Mouse (Mus musculus): ENCODE results near the gene Trnau1ap.

Trnau1ap gene

DNA sequence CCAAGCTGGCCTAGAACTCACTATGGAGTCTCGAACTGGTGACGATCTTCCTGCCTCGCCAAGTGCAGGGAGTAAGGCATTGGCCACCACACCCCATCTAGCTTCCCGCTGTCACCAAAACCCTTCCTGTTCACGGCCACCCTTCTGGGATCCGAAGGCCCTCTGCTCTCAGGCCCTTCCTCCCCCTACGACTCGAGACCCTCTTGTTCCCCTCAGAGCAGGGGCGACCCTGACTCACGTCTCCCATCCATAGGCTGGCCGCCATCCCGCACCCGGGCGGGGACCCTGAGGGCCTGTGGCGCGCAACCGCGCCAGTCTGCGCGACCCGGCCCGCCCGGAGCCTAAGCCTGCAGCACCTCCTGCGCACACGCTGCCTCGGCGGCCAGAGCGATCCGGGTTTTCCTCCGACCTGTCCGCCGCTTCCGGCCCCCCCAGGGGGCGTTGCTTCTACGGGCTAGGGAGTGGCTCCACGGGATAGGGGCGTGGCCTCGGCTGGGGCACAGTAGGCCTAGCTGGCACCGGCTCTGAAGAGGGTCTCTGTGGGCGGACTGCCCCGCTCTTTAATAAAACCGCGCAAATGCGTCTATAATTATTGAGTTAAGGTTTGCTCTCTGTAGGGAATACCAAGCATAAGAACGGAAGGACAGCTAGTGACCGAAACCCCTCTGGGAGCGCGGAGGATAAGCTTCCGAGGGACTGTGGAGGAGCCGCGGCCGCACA lies at the start of gene Trnau1ap:
TSS of gene Trnau1ap (minus strand) at position 424 of the 720 bp plus-strand sequence.
- DNase-seq, result peak; percentile 95

DNA sequence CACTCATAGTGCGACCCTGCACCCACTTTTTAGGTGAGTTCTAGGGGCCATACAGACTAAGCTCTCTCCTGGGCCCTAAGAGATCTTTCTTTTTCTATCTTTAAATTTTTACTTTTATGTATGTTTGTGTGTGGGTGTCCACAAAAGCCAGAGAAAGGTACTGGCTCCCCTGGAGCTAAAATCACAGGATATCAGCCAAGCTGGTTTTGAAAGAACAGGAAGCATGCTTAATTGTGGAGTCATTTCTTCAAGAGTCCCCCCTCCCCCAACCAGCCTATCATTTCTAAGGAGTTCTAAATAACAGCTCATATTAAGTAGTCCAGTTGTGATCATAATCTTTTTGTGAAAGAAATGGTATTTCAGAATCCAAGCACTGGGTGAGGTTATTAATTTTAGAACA lies 44.5 kb upstream of the Trnau1ap start:
- no peak for DNase-seq

DNA sequence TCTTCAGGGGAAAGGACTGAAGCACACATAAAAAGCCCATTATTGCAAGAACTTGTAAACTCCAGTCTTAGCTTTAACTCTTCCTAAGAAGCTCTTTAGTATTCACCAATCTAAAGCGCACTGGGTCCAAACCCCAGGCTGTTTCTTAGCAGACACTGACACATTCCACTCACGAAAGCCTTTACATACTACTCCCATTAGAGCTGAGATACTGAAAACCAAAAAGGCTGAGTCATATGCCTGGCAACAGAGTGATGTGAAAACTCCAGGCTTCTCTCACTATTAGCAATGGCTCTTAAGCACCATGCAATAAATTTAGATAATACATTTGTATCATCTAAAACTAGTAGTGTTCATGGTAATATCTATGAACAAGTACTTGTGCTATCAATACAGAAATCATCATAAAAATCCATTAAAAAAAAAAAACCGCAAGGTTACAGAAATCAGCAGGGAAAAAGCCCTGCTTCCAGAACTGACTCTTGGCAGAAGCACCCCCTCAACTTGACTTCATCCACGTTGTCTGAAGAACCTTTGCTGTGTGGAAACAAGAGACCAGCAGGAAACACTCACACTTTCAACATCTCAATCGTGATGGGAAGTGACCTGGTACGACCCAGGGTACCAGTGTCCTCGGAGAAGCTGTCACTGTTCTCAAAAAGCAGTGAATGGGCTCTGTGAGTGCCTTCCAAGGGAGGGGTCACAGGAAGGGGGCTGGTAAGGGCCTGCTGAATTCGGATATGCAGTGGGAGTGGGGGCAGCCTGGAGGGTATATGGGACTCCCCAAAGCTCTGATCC lies 40.8 kb upstream of the Trnau1ap start:
- DNase-seq, result peak; percentile 63

DNA sequence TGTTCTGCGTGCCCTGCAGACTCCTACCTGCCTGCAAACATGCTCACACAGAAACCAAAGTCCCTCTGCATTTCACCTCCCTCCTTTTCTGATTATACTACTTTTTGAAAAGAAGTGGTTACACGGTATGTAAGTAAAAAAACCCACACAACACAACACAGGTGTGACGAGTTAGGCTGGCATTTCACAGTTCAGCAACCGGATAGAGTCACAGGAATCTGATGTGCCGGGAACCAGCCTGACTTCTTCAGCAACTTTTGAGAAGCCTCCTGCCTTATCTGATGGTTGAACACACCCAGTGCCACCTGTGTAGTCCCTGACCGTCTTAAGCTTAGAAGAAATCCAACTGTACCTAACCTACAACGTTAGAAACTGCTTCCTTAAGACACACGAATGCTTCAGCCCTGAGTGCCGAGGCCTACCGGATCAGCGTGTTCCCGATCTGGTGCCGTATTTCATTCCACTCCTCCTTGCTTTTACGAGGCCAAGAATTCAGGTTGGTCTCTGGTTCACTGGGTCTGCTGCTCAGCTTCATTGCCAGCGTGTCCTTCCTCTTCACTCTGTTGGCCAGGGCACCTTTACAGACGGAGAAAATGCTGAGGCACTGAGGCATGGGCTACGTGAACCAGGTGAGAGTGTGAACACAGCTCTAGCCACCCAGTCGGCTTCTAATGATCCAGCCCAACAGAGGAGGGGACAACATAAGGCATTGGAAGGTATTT lies 38.3 kb upstream of the Trnau1ap start:
- DNase-seq, result no peak

DNA sequence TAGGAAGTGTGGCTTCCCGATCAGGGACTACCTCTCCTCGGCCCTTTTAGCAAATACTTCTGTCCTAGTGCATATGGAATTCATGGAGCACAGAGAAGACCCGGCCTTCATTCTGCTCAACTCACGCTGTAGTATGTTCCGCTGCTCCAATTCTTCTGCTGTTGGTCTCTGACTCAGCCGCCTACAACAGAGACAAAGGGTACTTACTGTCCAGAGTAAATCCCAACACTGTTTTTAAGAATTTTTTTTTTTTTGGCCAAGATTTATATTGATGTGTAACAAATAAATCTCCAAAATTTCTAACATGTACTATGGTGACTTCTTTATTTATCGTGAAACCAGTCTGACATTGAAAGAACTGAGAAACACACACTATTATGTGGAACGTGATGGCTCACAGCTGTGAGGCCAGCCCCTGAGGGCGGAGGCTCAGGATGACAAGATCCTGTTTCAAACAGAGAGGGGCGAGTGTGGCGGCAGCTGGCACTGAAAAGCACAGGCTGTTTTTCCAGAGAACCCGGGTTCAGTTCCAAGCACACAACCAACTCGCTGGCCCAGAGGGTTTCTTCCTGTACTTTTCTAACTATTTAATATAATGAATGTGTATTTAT lies 36.2 kb upstream of the Trnau1ap start:
- DNase-seq, result peak; percentile 82

DNA sequence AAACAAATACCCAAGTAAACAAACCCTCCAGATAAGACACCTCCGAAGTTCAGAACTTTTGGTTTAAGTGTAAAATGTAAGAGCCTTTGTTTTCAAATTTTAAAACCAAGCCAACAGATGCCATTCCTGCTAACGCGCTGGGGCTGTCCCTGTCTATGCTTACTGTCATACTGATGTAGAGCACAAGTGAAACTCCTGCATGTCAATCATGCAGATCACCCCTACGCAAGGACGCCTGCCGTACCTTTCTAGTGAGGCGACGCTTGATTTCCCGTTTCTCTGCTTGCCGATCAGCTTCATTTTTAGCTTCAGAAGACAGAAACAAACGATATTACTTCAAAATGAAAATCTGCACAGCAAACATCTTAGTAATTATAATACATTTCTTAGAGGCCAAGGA lies 34.1 kb upstream of the Trnau1ap start:
- no peak for DNase-seq

DNA sequence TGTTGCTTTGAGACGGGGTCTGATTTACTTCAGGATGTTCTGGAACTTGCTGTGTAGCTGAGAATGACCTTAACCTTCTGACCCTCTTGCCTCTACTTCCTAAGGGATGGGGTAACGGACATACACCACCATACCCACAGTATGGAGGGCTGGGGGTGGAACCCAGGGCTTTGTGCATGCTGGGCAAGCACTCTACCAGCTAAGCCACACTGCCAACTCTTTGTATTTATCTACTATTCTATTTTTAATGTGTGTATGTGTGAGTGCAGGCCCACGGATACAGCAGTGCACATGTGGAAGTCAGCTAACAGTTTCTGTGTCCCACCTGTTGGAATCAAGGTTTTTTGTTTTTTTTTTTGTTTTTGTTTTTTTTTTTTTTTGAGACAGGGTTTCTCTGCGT lies 30.2 kb upstream of the Trnau1ap start:
- DNase-seq, result no peak

DNA sequence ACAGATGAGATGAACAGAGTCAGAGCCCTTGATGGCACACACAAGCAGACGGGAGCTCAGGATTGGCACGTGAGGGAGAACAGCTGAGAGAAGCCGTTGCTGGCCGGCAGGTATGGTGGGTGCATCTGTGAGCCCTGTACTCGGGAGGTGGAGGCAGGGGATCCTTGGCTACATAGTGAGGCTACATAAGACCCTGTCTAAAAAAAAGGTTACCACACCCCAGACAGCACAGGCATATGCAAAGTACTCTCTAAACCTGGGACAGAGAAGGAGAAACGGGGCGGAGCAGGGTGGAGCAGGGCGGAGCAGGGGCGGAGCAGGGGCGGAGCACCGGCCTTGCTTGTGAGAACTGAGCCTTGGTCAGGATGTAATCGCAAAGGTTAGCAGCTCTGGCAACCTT lies 26.8 kb upstream of the Trnau1ap start:
- DNase-seq, result peak; percentile 41

DNA sequence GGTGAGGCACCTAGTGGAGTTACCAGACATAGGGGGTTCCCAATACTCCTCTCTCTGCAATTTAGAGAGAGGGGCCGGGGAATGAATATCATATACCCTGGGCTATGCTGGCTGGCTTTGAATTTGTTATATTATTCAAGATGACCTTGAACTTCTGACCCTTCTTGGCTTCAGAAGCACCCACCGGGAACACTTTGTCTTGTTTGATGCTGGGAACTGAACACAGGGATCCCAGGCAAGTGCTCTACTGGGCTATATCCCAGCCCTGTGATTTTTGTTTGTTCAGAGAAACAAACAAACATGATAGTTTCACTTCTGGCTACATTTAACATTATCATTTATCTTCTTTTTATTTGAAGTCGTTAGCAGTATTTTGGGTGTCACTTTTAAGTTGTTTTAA lies 26.1 kb upstream of the Trnau1ap start:
- DNase-seq, result no peak

DNA sequence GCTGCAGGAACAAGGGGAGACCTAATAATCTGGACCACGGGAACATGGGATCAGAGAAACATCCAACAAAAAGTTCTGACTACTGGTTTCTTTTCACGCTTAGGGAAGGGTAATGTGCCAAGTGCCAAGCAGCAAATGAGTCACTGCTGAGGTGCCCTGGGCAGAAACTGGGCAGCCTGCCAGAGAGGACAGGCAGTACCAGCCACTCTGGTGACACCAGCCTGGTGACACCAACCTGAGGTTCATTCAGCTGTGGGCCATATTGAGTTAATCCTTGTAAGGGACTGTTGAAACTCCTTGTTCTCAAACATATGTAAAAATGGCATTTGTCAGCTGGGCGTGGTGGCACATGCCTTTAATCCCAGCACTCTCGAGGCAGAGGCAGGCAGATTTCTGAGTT lies 25.2 kb upstream of the Trnau1ap start:
- peak; percentile 36 for DNase-seq

DNA sequence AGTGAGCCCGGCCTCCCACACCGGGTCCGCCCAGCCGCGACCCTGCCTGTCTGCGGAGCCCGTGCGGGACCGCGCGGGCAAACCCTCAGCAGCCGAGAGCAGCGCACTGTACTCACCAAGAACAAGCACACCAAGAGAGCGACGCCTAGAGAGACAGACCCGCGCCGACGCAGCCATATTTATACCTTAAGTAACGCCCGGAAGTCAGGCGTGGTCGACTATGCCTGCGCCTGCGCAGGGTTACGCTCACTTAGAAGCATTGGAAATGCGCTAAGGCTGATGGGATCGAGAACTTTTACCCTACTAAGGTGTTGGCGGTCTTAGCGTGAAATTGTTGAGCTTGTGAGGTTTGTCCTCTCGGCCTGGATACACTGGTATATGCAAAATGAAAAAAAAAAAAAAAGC lies 24.1 kb upstream of the Trnau1ap start, which contains the start of gene Rcc1:
TSS of gene Rcc1 (minus strand) at position 125 of the 405 bp plus-strand sequence.
- DNase-seq, result peak; percentile 94

DNA sequence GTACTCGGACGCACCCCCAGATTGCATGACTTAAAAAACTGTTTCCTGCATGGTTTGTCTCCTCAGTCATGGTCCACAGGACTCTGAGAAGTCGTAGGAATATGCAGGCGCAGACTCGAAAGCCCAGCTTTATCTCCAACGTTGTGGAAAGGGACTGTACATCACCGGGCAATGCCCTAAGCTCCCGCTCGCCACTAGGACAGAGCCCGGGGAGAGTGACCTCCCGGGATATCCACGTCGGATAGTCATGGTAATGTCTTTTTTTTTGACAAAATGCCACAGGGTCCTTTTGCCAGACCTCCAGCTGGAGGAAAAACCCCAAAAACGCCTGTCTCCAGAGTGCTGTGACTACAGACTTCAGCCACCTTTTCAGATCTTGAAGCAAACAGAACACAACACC lies 23.4 kb upstream of the Trnau1ap start:
- peak; percentile 32 for DNase-seq

DNA sequence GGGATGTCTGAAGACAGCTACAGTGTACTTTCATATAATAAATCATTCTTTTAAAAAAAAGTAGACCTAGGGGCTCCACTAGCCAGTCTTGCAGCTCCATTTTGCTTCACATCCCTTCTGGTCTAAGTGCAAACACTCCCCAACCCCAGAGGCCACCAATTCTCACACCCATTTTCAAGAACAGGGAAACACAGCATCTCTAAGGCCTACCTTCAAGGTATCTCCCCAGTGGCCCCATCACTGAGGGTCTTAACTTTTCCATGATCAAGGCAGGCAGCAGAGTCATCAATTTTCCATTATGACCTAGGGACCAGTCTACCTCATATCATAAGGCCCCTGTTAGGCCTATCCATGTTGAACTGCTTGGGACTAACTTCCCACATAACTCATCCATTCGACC lies 22.1 kb upstream of the Trnau1ap start:
- DNase-seq, result no peak

DNA sequence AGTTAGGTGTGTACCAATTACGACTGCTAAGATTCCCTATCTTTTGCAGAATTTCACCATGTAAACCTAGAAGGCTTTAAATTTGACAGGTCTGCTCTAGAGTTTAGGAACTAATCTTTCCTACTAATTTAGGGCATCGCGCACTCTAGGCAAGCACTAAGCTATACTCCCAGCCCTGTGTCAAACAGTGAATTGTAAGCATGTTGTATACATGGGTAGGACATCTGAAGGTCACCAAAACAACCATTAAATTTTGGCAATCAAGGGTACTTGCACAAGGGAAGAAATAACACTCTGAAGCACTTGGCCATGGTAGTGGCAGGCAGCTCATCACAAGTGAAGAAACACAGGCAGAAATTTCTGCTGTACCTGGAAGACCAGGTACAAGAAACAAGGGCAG lies 21.5 kb upstream of the Trnau1ap start:
- DNase-seq, result no peak

DNA sequence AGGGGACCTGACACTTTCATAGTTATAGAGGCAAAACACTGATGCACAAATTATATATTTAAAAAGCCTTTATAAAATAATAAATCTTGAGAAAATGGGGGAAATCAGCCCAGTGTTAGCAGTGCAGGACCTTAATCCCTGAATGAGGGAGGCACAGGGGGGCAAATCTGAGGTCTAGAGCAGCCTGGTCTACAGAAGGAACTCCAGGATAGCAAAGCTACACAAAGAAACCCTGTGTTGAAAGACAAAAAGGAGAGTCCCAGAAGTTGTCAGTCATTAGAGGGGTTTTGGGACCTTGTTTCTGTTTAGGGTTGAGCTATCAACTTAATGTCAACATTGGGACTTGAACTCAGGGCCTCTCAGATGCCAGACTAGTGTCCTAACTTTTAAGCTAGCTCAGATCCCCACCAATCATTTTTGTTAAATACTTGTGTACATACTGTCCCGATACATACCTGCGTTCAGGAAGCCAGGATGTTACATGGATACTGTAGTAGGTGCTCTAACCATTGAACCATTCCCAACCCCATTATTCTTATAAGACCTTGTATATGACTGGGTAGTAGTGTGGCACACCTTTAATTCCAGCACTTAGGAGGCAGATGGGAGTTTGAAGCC lies 20.9 kb upstream of the Trnau1ap start:
- no peak for DNase-seq

DNA sequence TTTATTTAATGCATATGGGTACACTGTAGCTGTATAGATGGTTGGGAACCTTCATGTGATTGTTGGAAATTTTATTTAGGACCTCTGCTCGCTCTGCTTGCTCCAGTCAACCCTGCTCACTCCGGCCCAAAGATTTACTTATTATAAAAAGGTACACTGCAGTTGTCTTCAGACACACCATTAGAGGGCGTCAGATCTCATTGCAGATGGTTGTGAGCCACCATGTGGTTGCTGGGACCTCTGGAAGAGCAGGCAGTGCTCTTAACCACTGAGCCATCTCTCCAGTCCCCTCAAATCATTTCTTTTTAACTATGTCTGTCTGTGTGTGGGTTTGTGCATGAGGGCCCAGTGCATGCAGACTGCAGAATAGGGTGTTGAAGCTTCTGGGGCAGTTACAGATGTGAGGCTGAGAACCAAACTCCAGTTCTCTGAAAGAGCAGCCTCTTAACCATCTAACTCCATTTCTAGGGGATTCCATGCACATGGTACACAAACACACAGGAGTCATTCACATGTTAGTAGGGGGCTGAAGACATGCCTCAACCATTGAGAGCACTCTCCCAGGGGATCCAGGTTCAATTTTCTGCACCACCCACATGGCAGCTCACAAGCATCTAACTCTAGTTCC lies 20.3 kb upstream of the Trnau1ap start:
- no peak for DNase-seq

DNA sequence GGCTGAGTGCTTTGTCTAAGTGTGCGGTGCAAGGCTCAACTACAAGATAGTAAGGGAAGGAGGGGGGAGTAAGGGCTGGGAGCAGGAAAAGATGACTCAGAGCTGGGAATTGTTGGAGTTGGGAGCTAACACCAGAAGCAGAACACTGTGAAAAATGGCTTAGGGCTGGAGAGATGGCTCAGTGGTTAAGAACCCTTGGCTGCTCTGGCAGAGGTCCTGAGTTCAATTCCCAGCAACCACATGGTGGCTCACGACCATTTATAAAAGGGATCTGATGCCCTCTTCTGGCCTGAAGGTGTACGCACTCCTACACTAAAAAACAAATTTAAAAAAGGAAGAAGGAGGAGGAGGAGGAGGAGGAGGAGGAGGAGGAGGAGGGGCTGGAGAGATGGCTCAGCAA lies 17.3 kb upstream of the Trnau1ap start:
- no peak for DNase-seq

DNA sequence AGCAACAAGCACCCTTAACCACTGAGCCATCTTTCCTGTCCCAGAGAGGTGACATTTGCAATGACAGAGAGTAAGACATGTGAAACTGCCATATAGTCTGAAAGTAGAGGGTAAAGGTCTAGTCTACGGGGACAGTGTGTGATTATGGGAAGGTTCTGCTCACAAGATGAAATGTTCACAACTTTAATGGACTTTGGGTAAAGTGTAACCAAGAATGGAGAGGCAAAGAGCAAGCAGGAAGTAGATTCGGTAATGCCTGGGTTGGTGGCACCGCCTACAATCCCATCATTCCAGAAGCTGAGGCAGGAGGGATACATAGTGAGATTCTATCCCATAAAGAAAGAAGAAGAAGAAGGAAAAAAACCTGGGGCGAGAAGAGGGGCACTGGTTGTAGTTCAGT lies 16.9 kb upstream of the Trnau1ap start:
- no peak for DNase-seq

DNA sequence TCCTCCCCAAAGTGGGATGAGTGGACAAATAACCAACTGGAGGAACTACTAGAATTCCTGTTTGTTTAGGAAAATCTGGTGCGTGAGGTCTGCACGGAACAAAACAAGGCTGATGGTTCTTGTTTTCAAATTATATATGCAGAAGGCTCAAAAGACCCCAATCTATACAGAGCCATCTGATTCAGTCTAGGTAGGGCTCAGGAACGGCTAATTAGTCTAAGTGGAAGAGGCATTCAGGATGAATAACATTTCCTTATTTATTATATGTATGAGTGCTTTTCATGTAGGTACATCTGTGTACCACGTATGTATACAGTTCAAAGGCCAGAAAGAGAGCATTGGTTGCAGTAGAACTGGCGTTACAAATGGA lies 16.5 kb upstream of the Trnau1ap start:
- DNase-seq, result no peak

DNA sequence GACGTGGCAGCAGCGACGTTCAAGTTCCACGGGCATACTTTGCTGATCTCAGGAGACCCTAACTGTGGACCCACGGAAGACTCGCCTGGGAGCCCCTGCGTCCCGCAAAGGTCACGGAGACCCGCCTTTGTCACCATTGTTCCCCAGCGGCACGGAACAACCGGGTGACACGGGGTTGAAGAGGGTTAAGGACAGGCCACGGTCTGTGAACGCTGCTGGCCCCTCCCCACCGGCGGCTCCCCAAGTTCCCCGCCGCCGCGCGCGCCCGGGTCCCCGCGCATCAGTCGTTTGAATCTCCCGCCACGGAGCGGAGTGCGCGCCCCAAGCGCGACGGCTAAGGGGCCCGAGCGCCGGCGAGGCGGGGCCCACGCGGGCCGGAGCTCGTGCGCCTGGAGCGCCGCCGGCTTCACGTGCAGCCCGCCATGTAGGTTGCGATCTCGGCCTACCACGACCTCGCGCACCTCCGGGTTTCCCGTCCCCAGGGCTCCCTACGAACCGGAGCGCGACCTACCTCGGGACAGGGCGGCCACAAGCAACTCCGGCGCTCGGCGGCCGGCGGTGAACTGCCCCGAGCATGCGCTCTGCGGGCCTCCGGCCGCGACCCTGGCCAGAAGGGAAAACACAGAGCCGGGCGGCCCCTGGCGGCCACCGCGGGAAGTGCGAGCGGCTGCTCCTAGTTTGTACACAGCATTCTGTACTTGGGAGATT lies 16.0 kb upstream of the Trnau1ap start:
- peak; percentile 96 for DNase-seq

DNA sequence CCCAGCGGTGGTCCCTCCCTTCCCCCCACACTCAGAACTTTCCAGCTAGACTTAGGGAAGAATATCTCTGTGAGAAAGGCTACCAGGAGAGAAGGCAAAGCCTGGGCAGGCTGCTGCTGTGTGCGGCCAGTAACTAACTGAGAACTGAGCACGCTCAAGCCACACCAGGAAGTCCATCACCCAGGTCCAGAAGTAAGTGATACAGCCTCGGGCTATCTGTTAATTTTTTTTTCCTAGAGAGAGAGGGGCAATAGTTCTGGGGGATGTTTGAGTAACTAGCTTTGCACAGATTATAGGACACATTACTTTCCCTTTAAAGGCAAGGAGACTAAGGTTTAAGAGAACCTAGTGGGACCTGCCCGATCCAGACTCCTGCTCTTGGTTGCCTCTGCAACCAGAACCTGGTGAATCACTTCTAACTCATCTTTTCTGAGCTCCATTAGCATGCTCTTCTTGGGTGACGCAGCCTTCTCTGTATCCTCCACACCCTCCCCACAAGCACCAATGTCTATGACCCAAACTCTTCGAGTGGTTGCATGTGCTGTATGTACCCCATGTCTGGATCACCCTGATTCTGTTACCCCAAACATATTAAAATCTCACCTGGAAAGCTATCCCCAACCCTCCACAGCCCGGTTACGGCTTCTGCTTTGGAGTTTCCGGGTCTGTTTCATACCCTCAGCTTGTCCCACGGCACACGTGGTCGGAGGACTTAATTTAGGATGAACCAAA lies 15.2 kb upstream of the Trnau1ap start:
- no peak for DNase-seq

Measured in lung, postnatal 10 days (tissue).